Mouse (Mus musculus) liver, embryonic 14.5 days (tissue): ENCODE results near the gene Ap5b1. TPM values are rescaled to one million over a fixed set of nuclear protein-coding genes. Genes with fewer than 3 reads are reported as not detected.

ENCODE experiments used
- ATAC-seq: fragments of 200-750 bp; cut with Nextera tagmentation; 2 replicates; pipeline ENCODE4 v1.8.0; 2017; ENCODE audit warnings: moderate number of reproducible peaks, mild to moderate bottlenecking, moderate library complexity; ENCODE audit not compliant: insufficient read depth
- DNase-seq, 3 experiments: peaks; one replicate each; pipeline ENCODE4 v3.0.0-alpha.2; 2012 to 2013; ENCODE audit warnings: low read depth in 3 of 3, low spot score in 3 of 3
- H3K27ac ChIP-seq: fragments of 300-500 bp; sonication (generic); 2 replicates; pipeline ENCODE4 v1.5.1; 2014; ENCODE audit warnings: moderate library complexity, mild to moderate bottlenecking, control low read depth, inconsistent platforms
- H3K27me3 ChIP-seq: fragments of 300-500 bp; sonication (generic); 2 replicates; pipeline ENCODE4 v1.6.1; 2014; ENCODE audit warnings: mild to moderate bottlenecking, low read length, moderate library complexity; ENCODE audit not compliant: control insufficient read depth, insufficient read depth
- H3K36me3 ChIP-seq: fragments of 300-500 bp; sonication (generic); replicated peaks from 2 replicates; pipeline ENCODE4 v1.6.1; 2014; ENCODE audit warnings: low read depth; ENCODE audit not compliant: control insufficient read depth, insufficient read depth
- H3K4me1 ChIP-seq, 2 experiments: fragments of 200-500 bp in 1 of 2; fragments of 300-500 bp in 1 of 2; sonication (generic) in 1 of 2; replicated peaks; 2 replicates each; pipeline ENCODE4 v1.6.1; 2012 to 2014; ENCODE audit warnings: antibody characterized with exemption in 1 of 2, inconsistent platforms in 1 of 2, low read length in 1 of 2; ENCODE audit not compliant: control insufficient read depth in 2 of 2, insufficient read depth in 2 of 2
- H3K4me2 ChIP-seq: fragments of 300-500 bp; sonication (generic); 2 replicates; pipeline ENCODE4 v1.6.1; 2014; ENCODE audit warnings: low read depth, mild to moderate bottlenecking, control low read depth, moderate library complexity
- H3K4me3 ChIP-seq, 2 experiments: fragments of 200-500 bp in 1 of 2; fragments of 300-500 bp in 1 of 2; sonication (generic) in 1 of 2; 2 replicates each; pipeline ENCODE4 v1.5.1; 2012 to 2014; ENCODE audit warnings: low read depth in 2 of 2, low read length in 2 of 2, mild to moderate bottlenecking in 2 of 2, control low read depth in 1 of 2, inconsistent platforms in 1 of 2, moderate library complexity in 1 of 2; ENCODE audit not compliant: insufficient read depth in 1 of 2
- H3K9ac ChIP-seq: fragments of 300-500 bp; sonication (generic); replicated peaks from 2 replicates; pipeline ENCODE4 v1.6.1; 2014; ENCODE audit warnings: mild to moderate bottlenecking, control low read depth, moderate library complexity
- H3K9me3 ChIP-seq: fragments of 300-500 bp; sonication (generic); 2 replicates; pipeline ENCODE4 v1.6.1; 2016; ENCODE audit warnings: low read length, mixed read lengths; ENCODE audit not compliant: control insufficient read depth
- CTCF ChIP-seq: IDR thresholded peaks from 2 replicates; pipeline ENCODE4 v1.5.1; 2016; ENCODE audit warnings: antibody characterized with exemption, low read depth, control low read depth
- EP300 ChIP-seq: IDR thresholded peaks from 2 replicates; pipeline ENCODE4 v1.6.1; 2016; ENCODE audit warnings: antibody characterized with exemption, low read depth
- WGBS: fragments of 180-500 bp; shearing (Covaris S2); extraction: QIAGEN DNeasy Blood & Tissue Kit; methylation state at CpG from one replicate; pipeline ENCODE4 v1.1.7; 2014; ENCODE audit not compliant: insufficient replicate concordance; 5-methylcytosine and 5-hydroxymethylcytosine counted together
- polyA plus RNA-seq, 2 experiments: library from polyadenylated mRNA; depleted of rRNA in 1 of 2; stranded (reverse) in 1 of 2; unstranded in 1 of 2; fragments of >200 nt; fragmentation: Nextera tagmentation in 1 of 2; extraction: Ambion mirVana in 1 of 2; gene quantifications; 2 replicates each; pipeline versions ENCODE4 v1.2.1 to v1.2.3; 2012 to 2014

Ap5b1 gene
- polyA plus RNA-seq, 2 experiments = 1.3 to 1.4 TPM

DNA sequence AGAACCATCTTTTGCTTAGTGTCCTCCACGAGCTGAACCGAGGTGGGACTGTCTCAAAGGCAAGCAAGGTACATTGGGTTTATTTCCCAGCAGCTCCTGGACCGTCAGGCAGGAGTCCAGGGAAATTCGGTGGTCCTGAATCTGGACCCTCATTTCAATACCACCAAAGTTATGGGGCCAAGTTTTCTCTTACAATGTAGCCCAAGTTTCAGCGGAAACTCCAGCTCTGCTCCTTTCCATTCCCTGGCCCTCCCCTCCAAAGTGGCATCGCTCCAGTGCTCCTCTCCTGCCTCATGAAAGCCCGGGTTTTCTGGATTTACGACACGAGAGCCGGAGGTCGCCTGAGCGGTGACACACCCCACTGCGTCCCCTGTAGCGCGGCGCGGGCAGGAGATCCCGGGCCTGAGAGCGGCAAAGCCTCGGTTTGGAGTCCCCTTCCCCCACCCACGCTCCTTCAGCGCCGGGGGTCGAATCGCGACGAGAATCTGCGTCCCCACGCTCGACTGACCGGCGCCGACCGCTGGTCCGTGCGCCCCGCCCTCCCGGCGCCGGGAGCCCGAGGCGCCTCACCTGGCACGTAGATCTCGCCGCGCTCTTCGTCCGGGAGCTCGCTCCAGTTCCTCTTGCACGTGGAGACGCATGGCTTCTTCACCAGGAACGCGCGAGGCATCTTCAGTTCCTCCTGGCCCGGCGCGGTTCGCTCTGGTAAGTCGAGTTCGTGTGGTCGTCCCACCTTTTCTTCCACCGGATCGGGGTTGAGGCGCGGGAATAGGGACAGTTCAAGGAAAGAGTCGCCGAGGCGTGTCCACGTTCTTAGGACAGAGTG lies 8.0 kb upstream of the Ap5b1 start:
- H3K27ac ChIP-seq = no peak overlapping the region
- H3K4me3 ChIP-seq = peak overlapping the region in 1 of 2 experiments; percentile 32; a peak in 2 of 4 replicates
- peaks cover 57% of the 10 kb centered on the region for H3K27me3 ChIP-seq

GRCm38 (mm10) chr19:5560457-5561041 lies 7.3 kb upstream of the Ap5b1 start, which contains the start of gene Ovol1:
Gene Ovol1, minus strand, starts transcription at chr19:5560646.
- H3K27ac ChIP-seq = no peak within 1 kb of the TSS
- no peak for TF ChIP-seq CTCF
- TF ChIP-seq EP300 = no peak
- H3K4me1 ChIP-seq = no peaks in the 10 kb centered on the region
- H3K9me3 ChIP-seq = no peaks in the 10 kb centered on the region
- WGBS = 2% methylated on average over 57 of the region's 57 CpGs
- H3K4me2 ChIP-seq = peak within 1 kb of the TSS; percentile 42
- no peaks in the 10 kb centered on the region for H3K36me3 ChIP-seq
- H3K9ac ChIP-seq = no peak within 1 kb of the TSS
- DNase-seq = no peak
- peaks cover 57% of the 10 kb centered on the region for H3K27me3 ChIP-seq
- peak within 1 kb of the TSS in 1 of 2 experiments; percentile 32; a peak in 2 of 4 replicates for H3K4me3 ChIP-seq
- ATAC-seq = no peak

More for the DNA sequence above, 8.0 kb upstream of the Ap5b1 start:
- Histone ChIP-seq H3K36me3 (no peaks in the 10 kb centered on the region), H3K9me3 (no peaks in the 10 kb centered on the region), H3K4me1 (no peaks in the 10 kb centered on the region), H3K9ac (no peak overlapping the region), H3K4me2 (peak overlapping the region; percentile 42)
- ATAC-seq (no peak), DNase-seq (no peak)
- WGBS = 2% methylated on average over 69 of the region's 69 CpGs
- TF ChIP-seq EP300 (no peak), CTCF (no peak)

DNA sequence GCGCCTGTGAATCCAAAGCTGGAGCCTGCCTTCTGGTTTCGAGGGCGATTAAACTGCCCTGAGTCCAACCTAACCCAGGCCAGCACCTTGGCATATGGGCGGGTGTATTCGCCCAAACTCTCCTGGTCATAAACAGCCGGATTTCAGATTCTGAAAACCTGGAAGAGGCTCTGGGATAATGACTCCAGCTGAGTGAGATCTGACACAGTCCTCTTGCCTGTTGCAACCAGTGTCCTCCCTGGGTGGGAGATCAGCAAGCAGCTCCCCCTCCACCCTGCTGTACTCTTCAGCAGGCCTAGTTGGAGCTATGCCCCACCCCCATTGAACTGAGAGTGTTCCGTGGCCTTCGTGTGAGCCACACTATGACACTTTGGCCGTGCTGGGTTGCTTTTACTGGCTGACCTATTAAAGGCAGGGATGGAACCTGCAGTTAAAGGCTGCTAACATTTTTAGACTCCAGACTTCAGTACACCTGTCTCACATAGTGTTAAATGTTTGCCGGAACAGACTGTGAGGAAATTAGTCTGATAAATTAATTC lies 6.5 kb upstream of the Ap5b1 start:
- TF ChIP-seq CTCF (no peak), EP300 (no peak)
- Histone ChIP-seq H3K27me3 (peaks cover 57% of the 10 kb centered on the region), H3K27ac (no peak overlapping the region), H3K36me3 (no peaks in the 10 kb centered on the region), H3K4me1 (no peaks in the 10 kb centered on the region), H3K9ac (no peak overlapping the region), H3K4me3 (no peak overlapping the region), H3K9me3 (no peaks in the 10 kb centered on the region), H3K4me2 (no peak overlapping the region)
- 31% methylated on average over 10 of the region's 10 CpGs for WGBS
- no peak for ATAC-seq
- no peak for DNase-seq

DNA sequence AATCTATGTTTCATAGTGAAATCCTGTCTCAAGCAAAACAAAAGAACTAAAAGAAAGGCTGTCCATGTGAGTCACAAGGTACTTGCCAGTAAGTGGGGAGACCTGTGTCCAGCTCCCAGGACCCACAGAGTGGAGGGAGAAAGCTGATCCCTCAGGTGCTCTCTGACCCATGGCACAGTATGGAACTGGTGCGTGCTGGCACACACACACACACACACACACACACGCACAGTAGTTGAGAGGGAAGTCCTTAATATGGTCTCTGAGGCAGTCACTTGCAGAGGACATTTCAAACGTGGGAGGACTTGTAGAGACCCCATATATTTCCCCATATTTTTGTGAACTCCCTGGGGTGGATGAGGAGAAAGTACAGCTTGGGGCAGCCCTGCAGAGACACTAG lies 5.9 kb upstream of the Ap5b1 start:
- H3K4me1 ChIP-seq = peaks cover under 1% of the 10 kb centered on the region in 2 experiments
- no peak overlapping the region for H3K27ac ChIP-seq
- no peak for DNase-seq
- peaks cover 57% of the 10 kb centered on the region for H3K27me3 ChIP-seq
- TF ChIP-seq EP300 (no peak), CTCF (no peak)
- H3K9me3 ChIP-seq = no peaks in the 10 kb centered on the region
- no peak overlapping the region for H3K4me3 ChIP-seq
- H3K4me2 ChIP-seq = no peak overlapping the region
- WGBS = 27% methylated on average over 3 of the region's 3 CpGs
- no peaks in the 10 kb centered on the region for H3K36me3 ChIP-seq
- no peak overlapping the region for H3K9ac ChIP-seq
- ATAC-seq = no peak

- Histone ChIP-seq H3K9ac (no peak overlapping the region), H3K4me1 (peaks cover 3 to 4% of the 10 kb centered on the region in 2 experiments), H3K4me2 (no peak overlapping the region), H3K4me3 (no peak overlapping the region), H3K27me3 (peaks cover 53% of the 10 kb centered on the region), H3K36me3 (no peaks in the 10 kb centered on the region), H3K9me3 (no peaks in the 10 kb centered on the region), H3K27ac (no peak overlapping the region)
- 81% methylated on average over 10 of the region's 10 CpGs for WGBS
- ATAC-seq (no peak), DNase-seq (no peak)
- TF ChIP-seq CTCF (no peak), EP300 (no peak)
Measured at GRCm38 (mm10) chr19:5562776-5563175, 5.0 kb upstream of the Ap5b1 start.
